Mouse (Mus musculus): Measurements from ENCODE around the gene Cox18. TPM values are rescaled to one million over a fixed set of nuclear protein-coding genes. Genes with fewer than 3 reads are reported as not detected.
"Not testable (repeated sequence)": the region's sequence is repeated elsewhere in the genome, so short reads cannot be mapped to it uniquely, and the experiment has no call there.

The Cox18 gene
- polyA plus RNA-seq (2015; fragmentation: Nextera tagmentation; extraction: Ambion mirVana), result 43.9 and 45.3 TPM in 2 replicates

GRCm38 (mm10) chr5:90223534-90224381, at the start of gene Cox18:
Gene Cox18, minus strand, starts transcription at chr5:90224001.
- peak; percentile 100 for DNase-seq (ENCODE audit: low spot score)

GRCm38 (mm10) chr5:90262230-90262629, 38.4 kb upstream of the Cox18 start:
- not testable (repeated sequence) for DNase-seq (ENCODE audit: low spot score)

- no peak for DNase-seq (ENCODE audit: low spot score)
Measured at GRCm38 (mm10) chr5:90257023-90257422, 33.2 kb upstream of the Cox18 start.

GRCm38 (mm10) chr5:90247503-90247902, 23.7 kb upstream of the Cox18 start:
- no peak for DNase-seq (ENCODE audit: low spot score)

- no peak for DNase-seq (ENCODE audit: low spot score)
Measured at GRCm38 (mm10) chr5:90246987-90247386, 23.2 kb upstream of the Cox18 start.

GRCm38 (mm10) chr5:90246567-90246966, 22.8 kb upstream of the Cox18 start:
- DNase-seq (ENCODE audit: low spot score), result no peak

- DNase-seq (ENCODE audit: low spot score), result no peak
Measured at GRCm38 (mm10) chr5:90245416-90245815, 21.6 kb upstream of the Cox18 start.

GRCm38 (mm10) chr5:90235217-90235616, 11.4 kb upstream of the Cox18 start:
- DNase-seq (ENCODE audit: low spot score), result no peak

GRCm38 (mm10) chr5:90233305-90233704, 9.5 kb upstream of the Cox18 start:
- no peak for DNase-seq (ENCODE audit: low spot score)

- no peak for DNase-seq (ENCODE audit: low spot score)
Measured at GRCm38 (mm10) chr5:90229760-90230159, 6.0 kb upstream of the Cox18 start.

GRCm38 (mm10) chr5:90226696-90227095, 2.9 kb upstream of the Cox18 start:
- no peak for DNase-seq (ENCODE audit: low spot score)

GRCm38 (mm10) chr5:90224730-90225129, 929 bp upstream of the Cox18 start:
- peak; percentile 9 for DNase-seq (ENCODE audit: low spot score)

- no peak for DNase-seq (ENCODE audit: low spot score)
Measured at GRCm38 (mm10) chr5:90222937-90223336, 864 bp downstream of the Cox18 start.

- DNase-seq (ENCODE audit: low spot score), result no peak
Measured at GRCm38 (mm10) chr5:90217791-90218190, 6.0 kb downstream of the Cox18 start.

GRCm38 (mm10) chr5:90217226-90217625, 6.6 kb downstream of the Cox18 start:
- DNase-seq (ENCODE audit: low spot score), result no peak

- no peak for DNase-seq (ENCODE audit: low spot score)
Measured at GRCm38 (mm10) chr5:90213356-90213755, 10.4 kb downstream of the Cox18 start.

- DNase-seq (ENCODE audit: low spot score), result peak; percentile 68
Measured at GRCm38 (mm10) chr5:90203168-90203567, 20.6 kb downstream of the Cox18 start.

- no peak for DNase-seq (ENCODE audit: low spot score)
Measured at GRCm38 (mm10) chr5:90202447-90203117, 21.2 kb downstream of the Cox18 start.

- DNase-seq (ENCODE audit: low spot score), result no peak
Measured at GRCm38 (mm10) chr5:90199922-90200632, 23.7 kb downstream of the Cox18 start.

- DNase-seq (ENCODE audit: low spot score), result peak; percentile 25
Measured at GRCm38 (mm10) chr5:90194831-90195230, 29.0 kb downstream of the Cox18 start.

GRCm38 (mm10) chr5:90182782-90183181, 41.0 kb downstream of the Cox18 start:
- DNase-seq (ENCODE audit: low spot score), result no peak

- no peak for DNase-seq (ENCODE audit: low spot score)
Measured at GRCm38 (mm10) chr5:90179094-90179493, 44.7 kb downstream of the Cox18 start.

All from thymus, postnatal 0 days (tissue).